Mouse (Mus musculus): Measurements from ENCODE around the gene Twist2. TPM values are rescaled to one million over a fixed set of nuclear protein-coding genes. Genes with fewer than 3 reads are reported as not detected.

The Twist2 gene
- total and polyA plus RNA-seq, 2 experiments from 2014 or later: 2.3 to 3.0 TPM

- Histone ChIP-seq H3K27ac (no peak overlapping the region), H3K4me3 (ENCODE audit: low read length) (no peak overlapping the region), H3K9ac (replicated peaks; ENCODE audit: low read length) (no peak overlapping the region), H3K36me3 (ENCODE audit: insufficient read depth, low read length) (no peaks in the 10 kb centered on the region), H3K9me3 (ENCODE audit: low read length) (no peaks in the 10 kb centered on the region), H3K4me2 (ENCODE audit: low read depth, low read length) (no peak overlapping the region), H3K4me1 (ENCODE audit: insufficient read depth, low read length) (peaks cover 6% of the 10 kb centered on the region; the same call in 1 of the 2 replicates), H3K27me3 (ENCODE audit: insufficient read depth, low read length) (no peaks in the 10 kb centered on the region)
- ATAC-seq (no peak), DNase-seq (ENCODE audit: low spot score) (no peak)
- WGBS: 75% methylated on average over 8 of the region's 8 CpGs
- no peak for TF ChIP-seq CTCF (IDR thresholded peaks at IDR 0.05; ENCODE audit: low read depth)
These were observed 79.6 kb downstream of the Twist2 start for GRCm38 (mm10) chr1:91880899-91881298.

DNA sequence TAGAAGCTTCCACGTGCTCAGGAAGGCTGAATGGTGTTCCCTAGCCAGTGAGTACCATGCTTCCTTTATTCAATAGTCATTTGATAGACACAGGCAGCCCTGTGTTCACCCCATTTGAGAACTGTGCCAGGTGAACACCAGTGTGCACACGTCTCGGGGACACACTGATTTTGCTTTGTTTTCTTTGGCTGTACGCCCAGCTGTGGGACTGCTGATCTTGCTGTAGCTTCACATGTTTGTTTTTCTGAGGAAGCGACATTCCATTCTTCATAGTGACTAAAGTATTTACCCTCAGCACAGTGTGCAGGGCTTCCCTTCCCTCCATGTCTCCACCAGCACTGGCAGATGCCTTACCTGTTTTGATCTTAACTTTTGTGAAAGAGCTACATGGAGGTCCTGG lies 81.9 kb downstream of the Twist2 start:
- no peak overlapping the region for H3K27ac ChIP-seq
- H3K4me3 ChIP-seq (ENCODE audit: low read length): no peak overlapping the region
- no peak overlapping the region for H3K9ac ChIP-seq (replicated peaks; ENCODE audit: low read length)
- H3K4me1 ChIP-seq (ENCODE audit: insufficient read depth, low read length): peaks cover 6% of the 10 kb centered on the region; the same call in 1 of the 2 replicates
- no peaks in the 10 kb centered on the region for H3K9me3 ChIP-seq (ENCODE audit: low read length)
- DNase-seq (ENCODE audit: low spot score): peak; percentile 50
- no peaks in the 10 kb centered on the region for H3K27me3 ChIP-seq (ENCODE audit: insufficient read depth, low read length)
- no peak overlapping the region for H3K4me2 ChIP-seq (ENCODE audit: low read depth, low read length)
- 52% methylated on average over 5 of the region's 5 CpGs for WGBS
- no peak for TF ChIP-seq CTCF (IDR thresholded peaks at IDR 0.05; ENCODE audit: low read depth)
- no peak for ATAC-seq
- no peaks in the 10 kb centered on the region for H3K36me3 ChIP-seq (ENCODE audit: insufficient read depth, low read length)

DNA sequence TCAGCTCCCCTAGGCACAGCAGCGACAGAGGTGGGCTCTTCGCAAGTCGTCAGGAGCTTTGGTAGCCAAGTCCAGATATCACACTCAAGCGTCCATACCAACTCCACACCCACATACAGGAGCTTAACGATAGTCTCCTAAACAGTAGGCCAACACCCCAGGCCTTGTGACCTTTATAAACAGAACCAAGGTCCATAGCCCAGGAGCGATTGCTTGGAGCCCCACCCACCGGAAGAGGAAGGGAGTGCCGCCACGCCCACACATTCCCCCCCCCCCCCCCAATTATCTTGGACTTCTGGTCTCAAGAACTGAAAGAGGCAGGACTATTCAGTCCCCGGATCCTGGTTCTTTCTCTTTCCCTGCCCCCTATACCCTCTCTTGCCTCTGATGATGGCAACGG lies 92.3 kb downstream of the Twist2 start:
- H3K36me3 ChIP-seq (ENCODE audit: insufficient read depth, low read length): no peaks in the 10 kb centered on the region

GRCm38 (mm10) chr1:91894286-91894685 lies 93.0 kb downstream of the Twist2 start:
- WGBS: 82% methylated on average over 5 of the region's 5 CpGs
- ATAC-seq: no peak
- no peak for TF ChIP-seq CTCF (IDR thresholded peaks at IDR 0.05; ENCODE audit: low read depth)
- no peaks in the 10 kb centered on the region for H3K27me3 ChIP-seq (ENCODE audit: insufficient read depth, low read length)
- no peaks in the 10 kb centered on the region for H3K4me1 ChIP-seq (ENCODE audit: insufficient read depth, low read length)
- no peaks in the 10 kb centered on the region for H3K36me3 ChIP-seq (ENCODE audit: insufficient read depth, low read length)
- no peak overlapping the region for H3K4me3 ChIP-seq (ENCODE audit: low read length)
- no peaks in the 10 kb centered on the region for H3K9me3 ChIP-seq (ENCODE audit: low read length)
- H3K27ac ChIP-seq: no peak overlapping the region
- DNase-seq (ENCODE audit: low spot score): no peak
- no peak overlapping the region for H3K4me2 ChIP-seq (ENCODE audit: low read depth, low read length)
- H3K9ac ChIP-seq (replicated peaks; ENCODE audit: low read length): no peak overlapping the region

More for the DNA sequence above, 92.3 kb downstream of the Twist2 start:
- Histone ChIP-seq H3K27me3 (ENCODE audit: insufficient read depth, low read length) (no peaks in the 10 kb centered on the region), H3K9ac (replicated peaks; ENCODE audit: low read length) (no peak overlapping the region), H3K4me2 (ENCODE audit: low read depth, low read length) (no peak overlapping the region), H3K9me3 (ENCODE audit: low read length) (no peaks in the 10 kb centered on the region), H3K27ac (no peak overlapping the region), H3K4me1 (ENCODE audit: insufficient read depth, low read length) (no peaks in the 10 kb centered on the region), H3K4me3 (ENCODE audit: low read length) (no peak overlapping the region)
- WGBS: 93% methylated on average over 11 of the region's 11 CpGs
- DNase-seq (ENCODE audit: low spot score) (no peak), ATAC-seq (no peak)
- TF ChIP-seq CTCF (IDR thresholded peaks at IDR 0.05; ENCODE audit: low read depth): no peak

GRCm38 (mm10) chr1:91897078-91897477 lies 95.8 kb downstream of the Twist2 start:
- no peak overlapping the region for H3K4me3 ChIP-seq (ENCODE audit: low read length)
- no peak overlapping the region for H3K4me2 ChIP-seq (ENCODE audit: low read depth, low read length)
- H3K36me3 ChIP-seq (ENCODE audit: insufficient read depth, low read length): no peaks in the 10 kb centered on the region
- H3K9ac ChIP-seq (replicated peaks; ENCODE audit: low read length): no peak overlapping the region
- DNase-seq (ENCODE audit: low spot score) (no peak), ATAC-seq (no peak)
- H3K27me3 ChIP-seq (ENCODE audit: insufficient read depth, low read length): no peaks in the 10 kb centered on the region
- no peak for TF ChIP-seq CTCF (IDR thresholded peaks at IDR 0.05; ENCODE audit: low read depth)
- no peaks in the 10 kb centered on the region for H3K4me1 ChIP-seq (ENCODE audit: insufficient read depth, low read length)
- no peak overlapping the region for H3K27ac ChIP-seq
- no peaks in the 10 kb centered on the region for H3K9me3 ChIP-seq (ENCODE audit: low read length)
- WGBS: 84% methylated on average over 2 of the region's 2 CpGs
